Mouse (Mus musculus) liver, adult 2 months (tissue): ENCODE measurements at regions not wholly inside any gene's neighbourhood (a gene's known extent, or its start where the extent isn't known, plus 50 kb on each side); places are given as distances from the start of the nearest gene placed in this dataset.

Experiments used
- CTCF ChIP-seq: fragments of 200-500 bp; IDR thresholded peaks from 2 replicates; pipeline ENCODE4 v1.5.1; 2011; ENCODE audit warnings: low read depth, low read length, control low read depth
- POLR2A ChIP-seq: fragments of 200-500 bp; IDR thresholded peaks from 2 replicates; pipeline ENCODE4 v1.6.1; 2011; ENCODE audit warnings: low read length, control low read depth; ENCODE audit not compliant: insufficient read depth; ENCODE audit errors: extremely low read depth

GRCm38 (mm10) chr10:57231117-57231516 lies 255.1 kb upstream of the Hsf2 start:
- no peak for TF ChIP-seq CTCF
- no peak for TF ChIP-seq POLR2A
